Comparison of ENCODE assay signal across 29 mouse cellular contexts in genomic region chr10:77329446-77330094, GRCm38 (mm10).
"Had no signal": no experiment of that assay in that cellular context is flagged by ENCODE, and none has a peak within 500 bp of the region (broad histone marks: within the 10 kb centered on the region; RNA-seq: fewer than 3 reads in every experiment).

No protein-coding gene starts in this region.

- H3K4me3 ChIP-seq: gastrocnemius, adult 2 months; heart, adult 2 months; heart, embryonic 13.5 days; heart, embryonic 15.5 days; hindbrain, embryonic 10.5 days; hindbrain, embryonic 12.5 days; intestine, embryonic 15.5 days; layer of hippocampus, adult 2 months; left cerebral cortex, adult 2 months; limb, embryonic 10.5 days; limb, embryonic 12.5 days; liver, embryonic 13.5 days; liver, embryonic 15.5 days had no signal

- H3K27me3 ChIP-seq: heart, embryonic 13.5 days; heart, embryonic 15.5 days; hindbrain, embryonic 12.5 days; intestine, embryonic 15.5 days; liver, embryonic 13.5 days; liver, embryonic 15.5 days had no signal

- H3K9me3 ChIP-seq: heart, embryonic 13.5 days; heart, embryonic 15.5 days; hindbrain, embryonic 10.5 days; hindbrain, embryonic 12.5 days; intestine, embryonic 15.5 days; limb, embryonic 10.5 days; limb, embryonic 12.5 days; liver, embryonic 13.5 days; liver, embryonic 15.5 days had no signal

- DNase-seq: forebrain, postnatal 0 days; gastrocnemius, adult 2 months; gastrocnemius, postnatal 10 days; gastrocnemius, postnatal 25 days; heart, postnatal 14 days; heart, postnatal 36 days; kidney, adult 2 months; kidney, adult 9 months; kidney, postnatal 14 days; kidney, postnatal 4 days; liver; liver, embryonic 13.5 days had no signal

- H3K36me3 ChIP-seq: heart, embryonic 13.5 days; heart, embryonic 15.5 days; hindbrain, embryonic 10.5 days; hindbrain, embryonic 12.5 days; intestine, embryonic 15.5 days; limb, embryonic 10.5 days; limb, embryonic 12.5 days; liver, embryonic 13.5 days; liver, embryonic 15.5 days had no signal

- H3K4me2 ChIP-seq: heart, embryonic 11.5 days; heart, embryonic 13.5 days; heart, embryonic 15.5 days; hindbrain, embryonic 12.5 days; hindbrain, embryonic 14.5 days; intestine, embryonic 15.5 days; limb, embryonic 12.5 days; liver, embryonic 11.5 days; liver, embryonic 13.5 days; liver, embryonic 15.5 days had no signal

- H3K9ac ChIP-seq: forebrain, postnatal 0 days; heart, embryonic 13.5 days; heart, embryonic 15.5 days; hindbrain, embryonic 12.5 days; hindbrain, embryonic 14.5 days; intestine, embryonic 15.5 days; limb, embryonic 12.5 days; liver, embryonic 13.5 days; liver, embryonic 15.5 days had no signal

- H3K27ac ChIP-seq: gastrocnemius, adult 2 months; heart, adult 2 months; heart, embryonic 13.5 days; heart, embryonic 15.5 days; hindbrain, embryonic 12.5 days; hindbrain, embryonic 14.5 days; intestine, embryonic 15.5 days; layer of hippocampus, adult 2 months; left cerebral cortex, adult 2 months; limb, embryonic 10.5 days; limb, embryonic 12.5 days; liver, embryonic 13.5 days; liver, embryonic 15.5 days had no signal

- H3K4me1 ChIP-seq: heart, embryonic 15.5 days; liver, embryonic 13.5 days; liver, embryonic 15.5 days had no signal

- ATAC-seq: forebrain, postnatal 0 days; hindbrain, embryonic 16.5 days; inflammation-experienced regulatory T-cells, adult 6 months; intestine, embryonic 15.5 days; intestine, postnatal 0 days had no signal
